Mouse (Mus musculus): ENCODE measurements around the gene Ergic2.
A peak's percentile ranks its signal among the peaks of the same experiment; 100 is the strongest.

Ergic2 gene

GRCm38 (mm10) chr6:148211897-148212680 is at the start of gene Ergic2:
Gene Ergic2, minus strand, starts transcription at chr6:148212374.
- DNase-seq (ENCODE audit: low read depth): peak; percentile 99

DNA sequence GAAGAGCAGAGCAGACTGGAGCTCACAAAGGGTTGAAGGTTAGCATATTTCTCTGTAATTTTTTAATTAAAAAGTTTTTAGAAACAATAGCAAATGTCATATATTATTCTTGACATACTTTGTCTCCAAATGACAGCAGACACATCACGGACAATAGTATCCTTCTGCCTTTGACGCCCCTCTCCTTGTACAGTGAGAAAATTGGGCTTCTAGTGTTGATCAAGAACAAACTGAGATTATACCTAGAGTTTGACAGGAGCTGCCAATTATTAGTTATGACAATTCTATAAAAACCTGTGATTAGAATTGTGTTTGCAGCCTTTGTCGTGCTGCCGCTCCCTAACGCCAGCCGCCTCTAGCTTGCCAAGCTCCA is 48.5 kb upstream of the Ergic2 start:
- DNase-seq (ENCODE audit: low read depth): no peak

DNA sequence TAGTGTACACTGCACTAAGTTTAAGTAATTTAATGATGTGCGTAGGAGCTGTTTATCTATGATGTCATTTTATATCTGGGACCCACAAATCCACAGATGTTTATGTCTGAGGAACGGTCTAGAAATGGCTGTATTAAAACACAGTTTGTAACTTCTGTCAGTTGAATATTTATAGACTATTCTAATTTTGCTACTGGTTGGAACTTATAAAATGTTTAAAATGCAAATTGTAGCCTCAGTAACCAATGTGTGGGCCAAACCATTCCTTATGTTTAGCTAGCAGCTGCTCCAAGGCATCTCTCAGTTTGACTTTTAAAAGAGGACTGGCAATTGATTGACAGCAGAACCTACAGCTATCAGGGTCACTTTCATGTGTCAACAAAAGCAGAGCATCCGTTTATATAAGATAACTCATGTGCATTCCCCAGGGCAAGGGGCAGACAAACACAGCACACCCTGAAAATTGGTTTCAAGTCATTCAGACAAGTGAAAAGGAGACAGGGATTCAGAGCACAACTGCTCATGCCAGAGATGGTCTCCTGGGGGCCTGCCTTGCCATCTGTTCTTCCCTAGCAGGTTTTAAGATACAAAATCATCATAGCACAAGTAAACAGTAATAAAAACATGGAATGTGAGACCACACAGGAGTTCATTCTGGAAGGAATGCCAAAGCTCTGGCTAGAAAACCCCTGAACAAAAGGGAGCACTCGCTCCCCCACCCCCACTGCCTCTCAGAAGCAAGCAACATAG is 48.0 kb upstream of the Ergic2 start:
- DNase-seq (ENCODE audit: low read depth): no peak

DNA sequence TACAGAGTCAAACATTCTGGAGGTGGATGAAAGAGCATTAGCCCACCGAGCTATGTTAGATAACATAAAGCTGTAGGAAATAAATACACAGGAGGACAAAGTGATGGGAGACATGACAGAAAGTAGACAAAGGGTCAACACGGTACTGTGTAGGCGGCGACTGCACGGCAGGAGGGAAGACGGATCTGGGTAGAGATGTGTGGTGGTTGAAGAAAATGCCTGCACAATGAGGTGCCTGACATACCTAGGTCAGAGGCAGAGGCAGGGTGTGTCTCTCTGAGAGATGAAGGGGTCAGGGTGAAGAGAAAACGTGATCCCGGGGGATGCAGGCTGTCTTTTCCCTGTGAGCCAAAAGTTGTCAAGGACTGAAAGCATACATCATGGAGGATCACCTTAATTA is 46.9 kb upstream of the Ergic2 start:
- DNase-seq (ENCODE audit: low read depth): no peak

DNA sequence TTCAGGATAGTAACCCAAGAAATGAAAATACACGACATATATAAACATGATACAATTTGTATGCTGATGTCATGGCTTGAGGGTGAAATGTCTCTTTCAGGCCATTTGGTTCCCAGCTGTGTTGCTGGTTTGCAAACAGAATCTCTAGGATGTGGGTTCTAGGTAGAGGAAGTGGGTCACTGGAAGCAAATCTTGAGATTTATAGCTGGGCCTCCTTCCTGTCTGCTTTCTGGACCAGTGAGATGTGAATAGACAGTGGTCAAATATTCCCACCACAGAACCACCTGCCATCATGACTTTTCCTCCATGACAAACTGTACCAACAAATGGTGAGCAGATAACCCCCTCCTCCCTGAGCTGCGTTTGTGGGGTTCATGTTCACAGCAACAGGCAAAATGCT is 45.6 kb upstream of the Ergic2 start:
- no peak for DNase-seq (ENCODE audit: low read depth)

DNA sequence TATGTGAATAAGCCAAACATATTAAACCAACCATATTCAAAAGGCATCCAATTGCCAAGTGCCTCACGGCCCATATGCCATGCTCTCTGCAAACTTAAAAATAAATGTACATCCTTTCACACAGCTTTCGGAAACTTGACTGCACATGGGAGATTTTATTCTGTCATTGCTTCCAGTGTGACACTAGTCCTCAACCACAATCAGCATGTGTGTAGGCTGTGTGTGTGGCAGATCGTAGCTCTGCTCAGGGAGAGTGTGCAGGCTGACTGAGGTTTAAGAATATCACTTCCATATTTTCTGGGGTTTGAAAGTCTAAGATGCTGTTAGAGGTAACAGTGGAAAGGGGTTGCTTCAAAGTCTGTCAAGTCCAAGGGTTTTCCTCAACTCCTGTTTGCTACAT is 43.9 kb upstream of the Ergic2 start:
- no peak for DNase-seq (ENCODE audit: low read depth)

GRCm38 (mm10) chr6:148255395-148256053 is 43.4 kb upstream of the Ergic2 start:
- DNase-seq (ENCODE audit: low read depth): no peak

GRCm38 (mm10) chr6:148249221-148249620 is 37.0 kb upstream of the Ergic2 start:
- DNase-seq (ENCODE audit: low read depth): no peak

DNA sequence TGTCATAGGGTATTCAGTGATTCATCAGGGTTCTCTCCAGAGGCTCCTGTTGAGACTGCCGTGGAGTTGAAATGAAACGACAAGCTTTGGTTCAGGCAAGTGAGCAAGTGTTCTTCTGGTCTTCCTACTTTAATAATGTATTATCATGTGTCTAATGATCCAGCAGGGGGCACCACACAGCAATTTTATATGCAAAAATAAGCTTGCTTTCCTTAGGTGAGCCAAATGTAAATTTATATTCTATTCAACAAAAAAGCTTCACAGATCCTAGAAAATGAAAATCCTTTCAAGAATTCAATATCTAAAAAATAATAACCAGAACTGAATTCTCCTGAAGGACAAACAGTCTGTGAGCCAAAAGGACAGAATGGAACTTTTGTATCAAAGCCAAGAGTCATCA is 36.5 kb upstream of the Ergic2 start:
- peak; percentile 36 for DNase-seq (ENCODE audit: low read depth)

DNA sequence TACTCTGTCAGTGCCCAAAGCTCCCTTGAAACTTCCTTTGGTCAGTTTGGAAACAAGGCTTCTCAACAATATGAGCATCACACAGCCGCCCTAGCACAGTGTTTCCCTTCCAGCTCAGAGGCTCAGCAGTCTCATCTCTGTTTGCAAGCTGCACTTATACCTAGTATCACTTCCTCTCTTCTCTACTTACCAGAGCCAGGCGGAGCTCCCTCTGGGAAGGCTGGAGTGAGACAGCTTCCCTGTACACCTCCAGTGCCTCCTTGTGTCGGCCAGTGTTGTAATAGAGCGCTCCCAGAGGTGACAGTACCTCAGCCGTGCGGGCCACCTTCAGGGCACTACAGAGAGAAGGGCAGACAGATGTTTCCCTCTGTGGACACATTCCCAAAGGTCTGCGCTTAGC is 34.4 kb upstream of the Ergic2 start:
- DNase-seq (ENCODE audit: low read depth): no peak

GRCm38 (mm10) chr6:148244836-148245235 is 32.7 kb upstream of the Ergic2 start:
- no peak for DNase-seq (ENCODE audit: low read depth)

GRCm38 (mm10) chr6:148242304-148242703 is 30.1 kb upstream of the Ergic2 start:
- no peak for DNase-seq (ENCODE audit: low read depth)

- DNase-seq (ENCODE audit: low read depth): no peak
These were observed 29.5 kb upstream of the Ergic2 start for GRCm38 (mm10) chr6:148241685-148242084.

GRCm38 (mm10) chr6:148239311-148239710 is 27.1 kb upstream of the Ergic2 start:
- no peak for DNase-seq (ENCODE audit: low read depth)

DNA sequence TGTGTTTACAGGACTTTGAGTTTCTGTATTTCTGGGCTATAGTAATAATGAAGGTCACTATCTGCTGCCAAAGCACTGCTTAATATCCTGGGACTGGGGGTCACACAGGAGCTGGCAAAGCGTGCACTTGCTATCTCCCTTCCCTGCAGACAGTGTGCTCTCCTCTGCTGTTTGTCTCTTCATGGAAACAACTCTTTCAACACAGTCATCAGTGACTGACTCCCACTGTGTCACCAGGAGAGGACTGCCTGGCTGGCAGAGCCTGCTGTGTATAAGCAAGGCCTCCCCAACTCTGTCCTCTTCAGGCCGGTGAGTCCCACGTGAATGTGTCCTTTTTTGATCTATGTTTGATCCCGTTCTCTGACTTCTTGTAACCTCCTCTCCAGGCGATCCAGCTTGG is 25.3 kb upstream of the Ergic2 start:
- no peak for DNase-seq (ENCODE audit: low read depth)

GRCm38 (mm10) chr6:148234105-148234828 is 22.1 kb upstream of the Ergic2 start:
- no peak for DNase-seq (ENCODE audit: low read depth)

DNA sequence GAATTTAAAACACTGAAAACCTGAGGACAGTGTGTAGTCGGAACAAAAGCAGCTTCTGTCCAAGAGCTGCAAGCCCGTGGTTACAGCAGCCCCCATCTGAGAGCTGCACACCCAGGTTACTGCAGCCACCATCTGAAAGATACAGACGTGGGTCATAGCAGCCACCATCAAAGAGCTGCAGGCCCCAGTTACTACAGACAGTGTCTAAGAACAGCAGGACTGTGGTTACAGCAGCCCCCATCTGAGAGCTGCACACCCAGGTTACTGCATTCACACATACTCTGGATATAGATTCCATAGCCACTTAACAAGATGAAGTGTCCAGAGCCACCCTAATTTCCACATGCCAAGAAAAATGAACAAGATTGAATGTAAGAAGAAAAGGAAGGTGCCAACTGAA is 15.4 kb upstream of the Ergic2 start:
- no peak for DNase-seq (ENCODE audit: low read depth)

DNA sequence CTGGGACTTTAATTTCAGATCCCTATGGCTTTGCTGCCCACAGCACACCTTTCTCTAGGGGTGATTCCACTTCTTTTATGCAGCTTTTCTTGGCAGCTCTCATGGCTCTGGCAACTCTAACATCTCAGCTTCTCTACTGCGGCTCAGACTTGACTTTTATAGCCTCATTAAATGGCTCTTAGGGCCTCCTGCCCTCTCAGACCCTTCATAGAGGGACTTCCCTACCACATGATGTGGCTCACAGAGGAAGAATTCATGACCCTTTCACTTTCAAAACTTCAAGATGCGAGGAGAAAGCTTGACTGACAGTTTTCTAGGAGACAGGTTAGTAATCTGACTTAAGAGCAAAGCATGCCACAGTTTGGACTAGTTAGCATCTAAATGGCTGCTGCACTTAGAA is 10.5 kb upstream of the Ergic2 start:
- no peak for DNase-seq (ENCODE audit: low read depth)

DNA sequence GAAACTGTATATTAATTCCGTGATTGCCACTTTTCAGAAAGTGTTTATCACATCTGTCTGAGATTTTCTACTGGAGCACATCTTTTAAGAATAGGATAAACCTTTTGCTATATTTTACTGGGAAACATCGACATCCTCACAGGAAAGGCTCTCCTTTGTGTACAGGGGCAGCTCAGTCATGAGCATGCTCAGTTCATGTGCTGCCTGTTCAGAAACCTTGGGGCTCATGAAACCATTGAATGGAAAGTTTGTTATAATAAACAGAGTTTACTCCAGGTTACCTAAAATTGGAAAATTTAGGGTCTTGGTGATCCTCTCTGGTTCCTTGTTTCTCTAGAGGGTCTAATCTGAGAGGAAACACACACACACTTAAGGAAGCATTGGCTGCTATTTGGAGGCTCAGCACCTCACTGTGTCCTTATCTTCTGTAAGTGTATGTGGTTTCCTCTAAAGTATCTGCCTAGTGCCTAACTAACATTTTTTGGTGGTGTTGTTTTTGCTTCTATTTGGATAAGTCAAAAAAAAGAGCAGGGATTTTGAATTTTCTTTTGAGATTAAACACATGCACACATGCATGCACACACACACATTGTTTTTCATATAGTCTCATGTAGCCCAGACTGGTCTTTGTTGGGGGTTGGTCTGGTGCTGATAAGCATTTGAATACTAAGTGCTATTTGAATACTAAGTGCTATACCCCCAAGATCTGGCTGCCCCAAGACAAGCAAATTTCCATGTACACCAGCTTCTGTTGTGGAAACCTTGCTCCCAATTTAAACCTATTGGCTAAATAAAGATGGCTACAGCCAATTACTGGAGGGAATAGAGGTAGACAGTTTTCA is 6.3 kb upstream of the Ergic2 start:
- no peak for DNase-seq (ENCODE audit: low read depth)

- DNase-seq (ENCODE audit: low read depth): no peak
These were observed 4.6 kb upstream of the Ergic2 start for GRCm38 (mm10) chr6:148216752-148217151.

DNA sequence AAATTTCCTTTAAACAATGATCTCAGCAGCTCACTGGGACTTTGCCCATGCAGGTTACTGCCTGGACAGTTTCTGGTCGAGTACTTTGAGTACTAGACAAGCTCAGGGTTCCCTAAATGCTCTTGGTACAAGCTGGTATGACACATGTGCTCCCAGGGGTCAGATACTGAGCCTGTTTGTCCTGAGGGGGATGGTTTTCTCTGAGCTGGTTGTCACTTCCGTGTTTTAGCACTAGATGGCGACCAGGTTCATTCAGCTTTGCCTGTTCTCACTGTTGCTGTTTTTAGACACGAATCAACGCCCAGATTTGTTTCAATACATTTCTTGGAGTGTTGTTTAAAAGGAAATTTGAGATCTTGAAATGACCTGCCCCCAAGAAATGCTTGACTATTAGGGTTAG is 2.6 kb upstream of the Ergic2 start:
- DNase-seq (ENCODE audit: low read depth): peak; percentile 49

Data from fibroblast of lung, adult 2 months (primary cell).